Mouse (Mus musculus) hindbrain, embryonic 16.5 days (tissue): ENCODE results near the gene Gm21860. TPM values are rescaled to one million over a fixed set of nuclear protein-coding genes. Genes with fewer than 3 reads are reported as not detected.
A peak's percentile ranks its signal among the peaks of the same experiment; 100 is the strongest.
"Not testable (repeated sequence)": the region's sequence is repeated elsewhere in the genome, so short reads cannot be mapped to it uniquely, and the experiment has no call there.

Experiments used
- ATAC-seq: fragments of 200-750 bp; cut with Nextera tagmentation; 2 replicates; pipeline ENCODE4 v1.8.0; 2017; ENCODE audit warnings: moderate TSS enrichment, moderate library complexity
- H3K27ac ChIP-seq: fragments of 300-500 bp; sonication (generic); 2 replicates; pipeline ENCODE4 v1.5.1; 2014; ENCODE audit warnings: low read depth, mild to moderate bottlenecking, control low read depth, low read length, moderate library complexity
- H3K27me3 ChIP-seq: fragments of 300-500 bp; sonication (generic); replicated peaks from 2 replicates; pipeline ENCODE4 v1.6.1; 2014; ENCODE audit warnings: low read length; ENCODE audit not compliant: control insufficient read depth, insufficient read depth
- H3K36me3 ChIP-seq: fragments of 300-500 bp; sonication (generic); 2 replicates; pipeline ENCODE4 v1.6.1; 2014; ENCODE audit warnings: mild to moderate bottlenecking, low read length, moderate library complexity, mixed read lengths; ENCODE audit not compliant: control insufficient read depth, insufficient read depth
- H3K4me1 ChIP-seq: fragments of 300-500 bp; sonication (generic); 2 replicates; pipeline ENCODE4 v1.6.1; 2014; ENCODE audit warnings: low read depth, low read length; ENCODE audit not compliant: control insufficient read depth, insufficient read depth
- H3K4me2 ChIP-seq: fragments of 300-500 bp; sonication (generic); 2 replicates; pipeline ENCODE4 v1.6.1; 2014; ENCODE audit warnings: mild to moderate bottlenecking, low read length, control low read depth, moderate library complexity
- H3K4me3 ChIP-seq: fragments of 300-500 bp; sonication (generic); 2 replicates; pipeline ENCODE4 v1.5.1; 2014; ENCODE audit warnings: mild to moderate bottlenecking, low read length, control low read depth, moderate library complexity
- H3K9ac ChIP-seq: fragments of 300-500 bp; sonication (generic); 2 replicates; pipeline ENCODE4 v1.6.1; 2014; ENCODE audit warnings: low read depth, mild to moderate bottlenecking, control low read depth, low read length, moderate library complexity
- H3K9me3 ChIP-seq: fragments of 300-500 bp; sonication (generic); 2 replicates; pipeline ENCODE4 v1.6.1; 2014; ENCODE audit warnings: mild to moderate bottlenecking, low read length, moderate library complexity; ENCODE audit not compliant: control insufficient read depth
- WGBS: fragments of 180-500 bp; shearing (Covaris S2); extraction: QIAGEN DNeasy Blood & Tissue Kit; methylation state at CpG from one replicate; pipeline ENCODE4 v1.1.7; 2014; 5-methylcytosine and 5-hydroxymethylcytosine counted together
- polyA plus RNA-seq: library from polyadenylated mRNA; unstranded; fragments of >200 nt; fragmentation: Nextera tagmentation; extraction: Ambion mirVana; gene quantifications from 2 replicates; pipeline ENCODE4 v1.2.1, GENCODE M21; 2015

Gm21860 gene
- polyA plus RNA-seq, 1 experiment from 2014 or later, result not detected

GRCm38 (mm10) chrY:90734334-90734696, 20.3 kb downstream of the Gm21860 start:
- not testable (repeated sequence) for H3K4me1 ChIP-seq, H3K36me3 ChIP-seq, H3K9ac ChIP-seq, ATAC-seq, H3K4me3 ChIP-seq, H3K27me3 ChIP-seq, H3K27ac ChIP-seq, H3K4me2 ChIP-seq
- WGBS, result 75% methylated on average over 8 of the region's 8 CpGs
- peaks cover 10% of the 10 kb centered on the region for H3K9me3 ChIP-seq

GRCm38 (mm10) chrY:90733656-90734333, 20.8 kb downstream of the Gm21860 start:
- ATAC-seq, H3K27me3 ChIP-seq: not testable (repeated sequence)
- 87% methylated on average over 7 of the region's 9 CpGs for WGBS

GRCm38 (mm10) chrY:90732101-90732542, 22.5 kb downstream of the Gm21860 start:
- H3K4me2 ChIP-seq, H3K27ac ChIP-seq, H3K9ac ChIP-seq, H3K36me3 ChIP-seq, H3K9me3 ChIP-seq, H3K4me3 ChIP-seq, H3K27me3 ChIP-seq, H3K4me1 ChIP-seq: not testable (repeated sequence)
- peak; percentile 50; the same call in 1 of the 2 replicates for ATAC-seq
- 56% methylated on average over 10 of the region's 10 CpGs for WGBS

More at GRCm38 (mm10) chrY:90733656-90734333, 20.8 kb downstream of the Gm21860 start:
- not testable (repeated sequence) for H3K4me3 ChIP-seq, H3K9me3 ChIP-seq, H3K27ac ChIP-seq, H3K4me1 ChIP-seq, H3K36me3 ChIP-seq, H3K4me2 ChIP-seq, H3K9ac ChIP-seq

GRCm38 (mm10) chrY:90731593-90731955, 23.0 kb downstream of the Gm21860 start:
- not testable (repeated sequence) for ATAC-seq, H3K9me3 ChIP-seq, H3K4me3 ChIP-seq, H3K4me1 ChIP-seq, H3K36me3 ChIP-seq, H3K9ac ChIP-seq, H3K27me3 ChIP-seq, H3K4me2 ChIP-seq, H3K27ac ChIP-seq
- WGBS, result 69% methylated on average over 1 of the region's 1 CpGs

- not testable (repeated sequence) for H3K4me1 ChIP-seq, H3K4me2 ChIP-seq, H3K9me3 ChIP-seq, H3K9ac ChIP-seq, H3K4me3 ChIP-seq, H3K36me3 ChIP-seq, H3K27ac ChIP-seq, H3K27me3 ChIP-seq
- ATAC-seq, result peak; percentile 91
- WGBS, result 63% methylated on average over 19 of the region's 20 CpGs
Measured at GRCm38 (mm10) chrY:90730908-90731592, 23.6 kb downstream of the Gm21860 start.

- H3K27ac ChIP-seq, H3K4me2 ChIP-seq, H3K27me3 ChIP-seq, ATAC-seq, H3K4me3 ChIP-seq, H3K9me3 ChIP-seq, H3K4me1 ChIP-seq, H3K9ac ChIP-seq, H3K36me3 ChIP-seq: not testable (repeated sequence)
- WGBS, result 68% methylated on average over 11 of the region's 12 CpGs
Measured at GRCm38 (mm10) chrY:90729816-90730303, 24.8 kb downstream of the Gm21860 start.

GRCm38 (mm10) chrY:90728905-90729256, 25.7 kb downstream of the Gm21860 start:
- not testable (repeated sequence) for H3K27me3 ChIP-seq, H3K9ac ChIP-seq, H3K27ac ChIP-seq, H3K36me3 ChIP-seq, H3K9me3 ChIP-seq, H3K4me1 ChIP-seq, H3K4me2 ChIP-seq, H3K4me3 ChIP-seq
- ATAC-seq, result peak; percentile 73; the same call in 1 of the 2 replicates
- WGBS, result 75% methylated on average over 16 of the region's 17 CpGs

- H3K9me3 ChIP-seq, result not testable (repeated sequence)
Measured at GRCm38 (mm10) chrY:90728251-90728904, 26.2 kb downstream of the Gm21860 start.

GRCm38 (mm10) chrY:90727121-90727908, 27.3 kb downstream of the Gm21860 start:
- H3K4me3 ChIP-seq, H3K4me2 ChIP-seq, ATAC-seq, H3K27me3 ChIP-seq, H3K27ac ChIP-seq, H3K9me3 ChIP-seq, H3K36me3 ChIP-seq, H3K9ac ChIP-seq, H3K4me1 ChIP-seq: not testable (repeated sequence)
- 80% methylated on average over 12 of the region's 13 CpGs for WGBS

More at GRCm38 (mm10) chrY:90728251-90728904, 26.2 kb downstream of the Gm21860 start:
- not testable (repeated sequence) for H3K9ac ChIP-seq, H3K4me3 ChIP-seq, H3K4me1 ChIP-seq, H3K27me3 ChIP-seq, H3K36me3 ChIP-seq, H3K4me2 ChIP-seq, H3K27ac ChIP-seq
- WGBS, result 84% methylated on average over 13 of the region's 13 CpGs
- ATAC-seq, result peak; percentile 41; the same call in 1 of the 2 replicates
